Mouse (Mus musculus): ENCODE measurements around the gene B3galt1. TPM values are rescaled to one million over a fixed set of nuclear protein-coding genes. Genes with fewer than 3 reads are reported as not detected.

The B3galt1 gene
- total RNA-seq, 2 experiments from 2014 or later, result 92.2 to 94.0 TPM

DNA sequence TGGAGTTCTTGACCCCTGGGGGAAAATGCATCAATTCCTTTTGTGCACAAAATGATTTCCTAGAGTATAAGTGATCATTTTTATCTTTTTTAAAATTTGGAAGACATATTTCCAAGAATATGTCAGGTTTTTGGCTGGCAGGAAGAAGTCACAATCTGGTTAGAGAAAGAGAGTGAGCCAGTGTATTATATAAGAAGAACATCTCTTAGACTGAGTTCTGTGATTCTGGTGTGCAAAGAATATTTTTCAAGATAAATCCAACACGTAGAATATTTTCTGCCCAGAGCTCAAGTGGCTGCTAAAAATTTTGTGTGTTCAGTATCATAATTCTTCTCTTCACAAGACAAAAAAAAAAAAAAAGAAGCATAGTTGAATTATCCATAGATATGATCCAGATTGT lies 92.4 kb downstream of the B3galt1 start:
- intact Hi-C loops (cut with DNase I), result loop anchor here (5.0 kb wide), 1 partner anchor 91 kb away; the partner anchor contains the start of gene B3galt1

GRCm38 (mm10) chr2:67671721-67672120 lies 106.0 kb downstream of the B3galt1 start:
- no peak for DNase-seq (ENCODE audit: low spot score in 2 of 2)
- intact Hi-C loops (cut with DNase I), result no loop called here

More for the DNA sequence above, 92.4 kb downstream of the B3galt1 start:
- DNase-seq (ENCODE audit: low spot score in 2 of 2), result peak in 1 of 2 experiments; percentile 49

- DNase-seq (ENCODE audit: low spot score in 2 of 2), result no peak
- intact Hi-C loops (cut with DNase I), result no loop called here
These were observed 112.0 kb downstream of the B3galt1 start for GRCm38 (mm10) chr2:67677697-67678096.

DNA sequence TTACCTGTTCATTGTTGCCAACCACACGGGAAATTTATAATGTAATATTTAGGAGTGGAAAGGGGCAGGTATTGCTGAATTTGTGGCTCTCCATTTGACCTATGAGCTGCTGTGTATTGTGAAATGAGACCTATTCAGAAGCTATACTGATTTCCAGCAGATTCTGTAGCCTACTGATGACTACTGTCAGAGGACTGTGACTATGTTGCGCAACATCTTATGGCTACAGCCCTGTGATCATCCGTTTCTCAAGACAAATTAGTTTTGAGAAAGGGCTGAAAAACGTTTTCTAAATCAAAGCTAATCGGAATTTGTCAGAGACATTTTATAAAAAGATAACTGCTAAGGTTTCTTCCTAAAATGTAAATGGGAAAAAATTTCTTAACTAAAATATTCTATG lies 158.6 kb downstream of the B3galt1 start:
- DNase-seq (ENCODE audit: low spot score in 2 of 2), result no peak

GRCm38 (mm10) chr2:67730771-67731170 lies 165.1 kb downstream of the B3galt1 start:
- intact Hi-C loops (cut with DNase I), result no loop called here
- peak in 1 of 2 experiments; percentile 14 for DNase-seq (ENCODE audit: low spot score in 2 of 2)

More for the DNA sequence above, 158.6 kb downstream of the B3galt1 start:
- intact Hi-C loops (cut with DNase I), result no loop called here

GRCm38 (mm10) chr2:67751585-67751984 lies 185.9 kb downstream of the B3galt1 start:
- intact Hi-C loops (cut with DNase I), result no loop called here
- no peak for DNase-seq (ENCODE audit: low spot score in 2 of 2)

GRCm38 (mm10) chr2:67756507-67756906 lies 190.8 kb downstream of the B3galt1 start:
- DNase-seq (ENCODE audit: low spot score in 2 of 2), result no peak
- intact Hi-C loops (cut with DNase I), result no loop called here

GRCm38 (mm10) chr2:67787536-67787935 lies 221.9 kb downstream of the B3galt1 start:
- intact Hi-C loops (cut with DNase I), result no loop called here
- DNase-seq (ENCODE audit: low spot score in 2 of 2), result no peak

DNA sequence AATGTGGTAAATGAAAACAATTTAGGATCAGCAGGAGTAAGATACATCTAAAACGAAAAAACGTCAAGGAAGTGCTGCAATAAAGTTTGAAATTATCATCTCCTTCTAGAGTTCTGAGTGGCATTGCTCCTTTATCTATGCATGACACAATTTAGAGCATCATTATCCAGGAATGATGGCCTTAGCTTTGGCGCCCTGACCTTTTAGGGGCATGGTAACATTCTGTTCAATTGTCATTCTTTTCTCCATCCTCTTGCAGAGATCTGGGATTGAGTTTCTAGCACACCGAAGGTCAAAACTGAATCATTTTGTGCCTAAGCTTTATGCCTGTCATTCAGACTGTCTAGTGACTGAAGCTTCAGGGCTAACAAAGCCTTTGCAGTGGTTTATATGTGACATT lies 231.9 kb downstream of the B3galt1 start:
- intact Hi-C loops (cut with DNase I), result no loop called here

DNA sequence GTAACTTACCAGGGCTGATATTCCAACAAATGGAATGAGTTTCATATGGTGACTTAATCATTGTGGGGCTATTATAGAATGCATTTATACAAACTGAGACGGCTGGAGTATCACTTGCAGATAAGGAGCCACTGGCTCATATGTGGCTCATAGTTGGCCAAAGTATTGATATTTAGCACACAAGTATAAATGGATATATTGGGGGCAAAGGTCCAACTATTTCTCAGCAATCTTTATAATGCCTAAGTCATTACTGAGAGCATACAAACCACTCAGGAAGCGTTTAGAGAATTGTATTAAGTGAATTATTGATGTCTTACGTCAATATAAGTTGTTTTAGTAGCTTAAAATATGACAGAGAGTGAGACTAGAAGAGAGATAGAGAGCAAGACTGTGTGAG lies 234.3 kb downstream of the B3galt1 start:
- no peak for DNase-seq (ENCODE audit: low spot score in 2 of 2)
- intact Hi-C loops (cut with DNase I), result no loop called here

More for the DNA sequence above, 231.9 kb downstream of the B3galt1 start:
- DNase-seq (ENCODE audit: low spot score in 2 of 2), result no peak

- DNase-seq (ENCODE audit: low spot score in 2 of 2), result no peak
- intact Hi-C loops (cut with DNase I), result no loop called here
These were observed 250.5 kb downstream of the B3galt1 start for GRCm38 (mm10) chr2:67816149-67816548.

- DNase-seq (ENCODE audit: low spot score in 2 of 2), result peak in 1 of 2 experiments; percentile 15
- intact Hi-C loops (cut with DNase I), result no loop called here
These were observed 252.3 kb downstream of the B3galt1 start for GRCm38 (mm10) chr2:67818014-67818413.

DNA sequence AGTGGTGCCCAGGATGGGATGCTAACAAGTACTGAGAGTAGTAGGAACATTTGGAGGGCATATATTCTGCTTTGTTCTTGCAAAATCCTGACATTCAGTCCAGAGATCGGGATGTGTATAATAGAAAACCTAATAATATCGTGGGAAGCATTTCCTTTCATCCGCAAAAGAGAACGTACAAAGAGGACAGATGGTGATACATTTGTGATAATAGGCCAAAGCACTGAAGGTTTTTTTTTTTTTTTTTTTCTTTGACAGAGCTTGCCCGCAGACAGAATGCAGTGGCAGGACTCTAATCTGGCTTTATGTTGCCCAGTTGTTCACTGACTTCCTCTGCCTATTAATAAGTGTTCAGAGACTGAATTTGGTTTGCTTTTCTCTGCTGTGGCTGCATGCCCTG lies 256.7 kb downstream of the B3galt1 start:
- DNase-seq (ENCODE audit: low spot score in 2 of 2), result no peak

GRCm38 (mm10) chr2:67827697-67828096 lies 262.0 kb downstream of the B3galt1 start:
- intact Hi-C loops (cut with DNase I), result no loop called here
- DNase-seq (ENCODE audit: low spot score in 2 of 2), result no peak

More for the DNA sequence above, 256.7 kb downstream of the B3galt1 start:
- intact Hi-C loops (cut with DNase I), result no loop called here

GRCm38 (mm10) chr2:67829055-67829915 lies 263.6 kb downstream of the B3galt1 start:
- intact Hi-C loops (cut with DNase I), result no loop called here
- no peak for DNase-seq (ENCODE audit: low spot score in 2 of 2)

GRCm38 (mm10) chr2:67847806-67848205 lies 282.1 kb downstream of the B3galt1 start:
- peak; percentile 26 to 62 for DNase-seq (ENCODE audit: low spot score in 2 of 2)

DNA sequence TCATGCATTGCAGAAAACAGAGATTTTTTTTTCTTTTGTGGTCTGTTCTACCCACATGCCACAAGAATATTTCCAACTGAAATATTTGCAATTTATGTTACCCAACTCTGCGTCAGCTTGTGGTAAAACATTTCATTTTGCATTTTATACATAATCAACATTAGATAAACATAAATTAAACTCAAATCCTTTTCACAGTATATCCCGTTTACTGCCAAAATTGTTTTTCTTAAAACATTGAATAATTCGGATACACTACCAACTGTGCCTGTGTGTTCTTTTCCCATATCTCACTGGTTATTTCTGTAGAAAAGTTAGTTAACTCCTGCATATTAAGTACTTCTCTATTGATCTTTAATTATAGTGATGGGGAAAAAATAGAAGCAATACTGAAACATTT lies 285.1 kb downstream of the B3galt1 start:
- DNase-seq (ENCODE audit: low spot score in 2 of 2), result no peak
- intact Hi-C loops (cut with DNase I), result no loop called here

More at GRCm38 (mm10) chr2:67847806-67848205, 282.1 kb downstream of the B3galt1 start:
- intact Hi-C loops (cut with DNase I), result no loop called here

GRCm38 (mm10) chr2:67858340-67858739 lies 292.7 kb downstream of the B3galt1 start:
- no peak for DNase-seq (ENCODE audit: low spot score in 2 of 2)
- intact Hi-C loops (cut with DNase I), result no loop called here

- no peak for DNase-seq (ENCODE audit: low spot score in 2 of 2)
- intact Hi-C loops (cut with DNase I), result no loop called here
These were observed 293.3 kb downstream of the B3galt1 start for GRCm38 (mm10) chr2:67859004-67859403.

DNA sequence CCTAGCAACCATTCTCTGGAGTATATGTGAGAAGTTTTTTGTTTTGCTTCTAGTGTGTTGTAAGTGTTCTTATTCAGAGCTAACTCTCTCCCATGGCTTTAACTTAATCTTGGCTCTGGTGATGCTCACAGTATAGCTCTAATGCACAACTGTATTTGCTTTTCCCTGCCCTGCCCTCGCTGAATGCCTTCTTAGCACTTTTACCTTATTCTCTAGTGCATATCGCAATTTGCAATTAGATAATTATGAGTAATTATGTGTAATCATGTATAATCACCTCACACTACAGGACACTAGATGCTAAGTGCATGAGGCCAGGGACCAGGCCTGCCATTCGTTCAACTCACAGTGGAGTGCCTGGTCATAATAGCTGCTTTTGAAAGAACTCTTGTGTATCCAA lies 307.7 kb downstream of the B3galt1 start:
- no peak for DNase-seq (ENCODE audit: low spot score in 2 of 2)
- intact Hi-C loops (cut with DNase I), result no loop called here

GRCm38 (mm10) chr2:67879836-67880235 lies 314.2 kb downstream of the B3galt1 start:
- intact Hi-C loops (cut with DNase I), result no loop called here
- DNase-seq (ENCODE audit: low spot score in 2 of 2), result no peak

All from left cerebral cortex, postnatal 25 days (tissue).